Mouse (Mus musculus) A20 (cell line): Measurements from ENCODE around the gene Odf4.
"Not testable (repeated sequence)": the region's sequence is repeated elsewhere in the genome, so short reads cannot be mapped to it uniquely, and the experiment has no call there.

Source experiments
- DNase-seq: peaks from one replicate; pipeline ENCODE4 v3.0.0-alpha.2; 2011; ENCODE audit warnings: low read depth, low spot score

Odf4 gene

DNA sequence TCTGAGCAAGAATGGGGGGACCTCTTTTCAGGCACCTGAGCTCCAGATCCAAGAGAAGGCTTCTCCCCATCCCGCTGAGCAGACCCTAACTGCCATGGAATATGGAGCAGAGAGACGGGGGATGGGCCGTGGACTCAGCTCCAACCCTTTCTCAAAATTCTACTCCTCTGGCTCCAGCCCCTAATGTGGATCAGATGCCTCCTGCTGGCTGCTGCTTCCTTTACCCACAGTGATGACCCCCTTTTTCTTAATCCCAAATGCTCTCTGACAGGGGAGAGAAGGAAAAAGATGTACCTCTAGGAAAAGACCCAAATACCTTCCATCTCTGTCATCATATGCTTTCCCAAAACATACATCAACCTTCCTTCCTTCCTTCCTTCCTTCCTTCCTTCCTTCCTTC, at the start of gene Odf4:
Gene Odf4, minus strand, starts transcription at position 101 of the 400 bp plus-strand sequence.
- DNase-seq = no peak

DNA sequence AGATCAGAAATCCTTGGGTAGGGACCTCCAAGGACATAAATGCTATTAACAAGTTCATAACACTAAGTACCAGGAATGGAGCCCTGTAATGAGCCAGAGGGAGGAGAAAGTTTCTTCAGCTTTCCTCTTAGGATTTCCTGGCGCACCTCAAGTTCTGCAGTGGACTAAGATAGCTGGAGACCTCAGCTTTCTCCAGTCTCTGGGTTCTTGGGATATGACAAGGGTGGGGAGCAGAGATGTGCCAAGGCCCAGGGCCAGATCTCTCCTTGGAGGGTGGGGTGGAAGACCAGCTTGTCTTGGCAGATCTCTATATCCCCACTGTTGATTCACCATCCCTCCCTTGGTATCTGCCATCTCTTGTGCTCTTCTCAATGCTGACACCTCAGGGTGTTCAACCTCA, 48.7 kb upstream of the Odf4 start:
- no peak for DNase-seq

DNA sequence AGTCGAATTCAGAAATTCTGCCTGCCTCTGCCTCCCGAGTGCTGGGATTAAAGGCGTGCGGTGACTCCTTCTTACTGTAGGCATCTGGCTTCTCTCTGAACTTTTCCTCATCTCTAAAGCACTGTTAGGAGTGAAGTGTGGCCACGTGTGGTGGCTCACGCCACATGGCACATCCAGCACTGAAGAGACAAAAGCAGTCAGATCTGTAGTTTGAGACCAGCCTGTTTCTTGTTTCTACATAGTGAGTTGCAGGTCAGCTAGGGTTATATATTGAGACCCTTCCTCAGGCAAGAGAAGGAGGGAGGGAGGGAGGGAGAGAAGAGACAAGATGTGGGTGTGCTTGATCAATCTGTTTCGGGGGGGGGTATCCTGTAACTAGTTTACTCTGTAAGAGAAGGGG, 48.2 kb upstream of the Odf4 start, which contains the start of gene Rangrf:
Gene Rangrf, minus strand, starts transcription at position 101 of the 400 bp plus-strand sequence.
- no peak for DNase-seq

DNA sequence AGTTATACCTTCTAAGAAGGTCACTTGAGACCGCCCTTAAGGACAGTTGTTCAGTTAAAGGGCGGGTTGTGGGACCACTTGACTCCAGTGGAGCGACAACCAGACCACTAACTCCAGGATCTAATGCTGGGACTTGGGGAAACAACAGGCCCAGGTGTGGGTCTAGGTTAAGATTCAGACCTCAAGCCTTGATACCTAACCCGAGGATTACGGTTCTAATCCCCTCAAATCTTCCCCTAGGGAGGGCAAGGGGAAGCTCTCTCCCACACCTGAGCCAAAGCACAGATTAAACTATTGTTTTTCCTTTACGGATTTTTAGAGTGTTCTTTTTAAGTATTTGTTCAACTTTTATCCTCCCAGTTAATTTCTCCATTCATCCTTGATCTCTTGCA, 47.2 kb upstream of the Odf4 start:
- no peak for DNase-seq

DNA sequence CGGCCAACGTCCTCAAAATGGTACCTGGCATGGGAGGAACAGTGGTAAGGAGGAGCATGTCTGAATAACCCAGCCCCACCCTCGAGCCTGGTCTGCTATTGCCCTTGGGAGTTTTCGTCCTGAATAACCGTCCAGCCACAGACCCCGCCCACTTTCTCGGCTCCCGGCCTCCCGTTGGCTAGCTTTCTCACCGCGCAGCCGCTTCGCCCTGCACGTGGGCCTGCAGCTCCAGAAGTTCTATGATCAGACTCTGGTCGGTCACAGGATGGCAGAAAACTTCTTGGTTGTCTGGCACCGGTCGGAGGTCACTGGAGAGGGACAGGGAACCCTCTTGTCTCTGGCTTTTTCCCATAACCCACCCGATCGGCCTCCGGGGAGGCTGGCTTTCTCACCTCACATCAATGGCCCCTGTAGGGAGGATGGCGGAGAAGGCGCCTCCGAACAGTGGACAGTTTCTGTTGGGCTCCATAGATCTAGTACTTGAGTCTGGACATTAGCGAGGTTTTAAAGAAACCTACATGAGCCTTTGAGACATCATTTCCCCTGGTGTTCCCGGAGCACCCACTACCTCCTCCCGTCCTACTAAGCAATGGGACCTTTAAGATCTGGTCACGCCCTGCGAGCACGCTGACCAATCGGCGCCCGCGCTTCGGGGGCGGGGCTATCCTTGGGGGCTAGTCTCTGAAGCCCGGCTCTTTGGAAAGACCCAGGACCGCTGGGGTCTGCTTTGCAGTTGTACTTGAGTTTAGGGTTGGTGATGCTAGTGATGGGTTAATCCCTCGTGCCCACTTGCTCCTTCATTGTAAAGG, 46.6 kb upstream of the Odf4 start:
- DNase-seq = peak; percentile 87

DNA sequence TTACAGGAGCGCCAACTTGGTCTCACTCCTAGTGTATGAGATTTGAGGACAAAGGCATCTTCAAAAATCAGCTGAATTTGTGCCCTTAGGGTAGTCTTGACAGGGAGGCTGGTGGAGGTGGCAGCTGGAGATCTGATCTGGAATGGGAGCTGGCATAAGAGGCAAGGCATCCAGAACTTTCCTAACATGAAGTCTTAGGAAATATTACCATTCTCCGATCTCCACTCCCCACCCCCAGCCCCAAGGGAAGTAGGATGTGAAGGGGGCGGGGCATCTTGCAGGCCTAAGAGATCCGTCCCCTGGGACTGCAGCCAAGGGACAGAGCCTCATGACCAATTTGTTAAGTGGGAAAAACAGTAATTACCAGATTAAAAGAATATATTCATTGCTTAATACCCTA, 43.4 kb upstream of the Odf4 start:
- DNase-seq = no peak

DNA sequence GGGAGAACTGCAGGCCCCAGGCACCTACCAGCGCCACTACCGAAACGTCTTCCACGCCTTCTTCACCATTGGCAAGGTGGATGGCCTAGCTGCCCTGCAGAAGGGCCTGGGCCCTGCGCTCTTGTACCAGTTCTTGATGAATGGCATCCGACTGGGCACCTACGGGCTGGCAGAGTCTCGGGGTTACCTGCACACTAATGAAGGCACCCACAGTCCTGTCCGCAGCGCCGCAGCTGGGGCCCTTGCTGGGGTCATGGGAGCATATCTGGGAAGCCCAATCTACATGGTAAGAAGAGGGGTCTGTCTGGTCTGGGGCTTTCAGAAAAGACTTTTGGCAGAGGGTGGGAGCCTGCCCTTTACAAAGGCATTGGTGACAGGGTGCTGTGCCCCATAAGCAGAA, 41.9 kb upstream of the Odf4 start:
- DNase-seq = no peak

DNA sequence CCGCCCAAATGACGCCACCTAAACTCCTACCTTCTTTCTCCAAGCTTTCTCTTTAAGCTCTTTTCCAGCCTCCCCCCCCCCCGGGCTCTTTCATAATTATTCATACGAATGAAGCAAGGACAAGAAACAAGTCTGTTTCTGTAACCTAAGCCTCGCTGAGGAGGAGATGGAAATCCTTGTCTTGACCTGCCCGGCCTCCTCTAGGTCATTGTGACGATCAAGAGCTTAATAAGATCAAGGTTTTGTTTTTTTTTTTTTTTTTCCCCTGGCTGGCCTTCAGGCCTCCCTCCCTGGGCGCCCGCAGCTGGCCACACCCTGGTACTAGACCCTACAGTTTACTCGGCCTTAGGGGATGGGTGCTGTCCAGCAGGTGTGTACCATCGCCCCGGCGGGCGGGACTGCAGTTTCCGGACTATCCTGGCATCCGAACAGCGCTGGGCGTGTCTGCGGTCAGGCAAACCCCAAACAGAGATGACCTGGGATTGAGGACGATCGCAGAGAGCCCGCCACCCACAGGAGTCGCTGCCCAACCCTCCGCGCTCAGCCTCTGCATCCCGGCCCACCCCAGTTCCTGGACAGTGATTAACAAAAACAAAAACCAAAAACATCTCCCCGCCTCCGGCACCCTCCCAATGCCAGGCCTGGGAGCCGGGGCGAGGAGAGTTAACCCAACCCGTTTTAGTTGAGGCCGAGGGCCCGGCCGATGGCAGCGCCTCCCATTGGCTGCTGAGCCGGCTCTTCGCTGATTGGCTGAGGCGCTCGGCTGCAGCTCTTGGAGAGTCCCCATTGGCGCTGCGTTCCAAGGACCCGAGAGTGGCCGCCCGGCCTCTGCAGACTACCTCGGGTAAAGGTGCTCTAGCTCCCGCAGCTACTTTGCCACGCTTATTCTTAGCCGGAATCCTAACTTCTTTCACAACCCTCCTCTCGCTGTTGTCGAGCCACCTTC, 40.7 kb upstream of the Odf4 start, which contains the start of gene Slc25a35:
Gene Slc25a35, plus strand, starts transcription at position 795 of the 946 bp plus-strand sequence.
- DNase-seq = peak; percentile 93

DNA sequence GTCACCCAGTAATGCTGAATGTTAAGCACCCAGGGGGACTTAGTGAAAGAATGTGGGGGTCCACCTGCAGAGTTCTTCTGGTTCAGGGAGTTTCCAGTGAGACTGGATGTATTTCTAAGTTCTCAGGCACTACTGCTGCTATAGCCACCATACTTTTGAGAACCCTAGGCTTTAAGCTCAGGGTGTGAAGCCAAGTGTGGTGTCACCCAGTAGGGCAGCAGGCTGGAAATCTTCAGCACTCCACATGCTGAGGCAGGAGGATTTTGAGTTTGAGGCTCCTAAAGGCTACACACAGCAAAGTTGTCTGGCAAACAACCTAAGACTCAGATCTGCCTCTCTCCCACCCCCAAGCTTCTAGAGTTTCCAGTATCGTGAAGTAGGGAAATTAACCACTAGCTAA, 39.7 kb upstream of the Odf4 start:
- peak; percentile 31 for DNase-seq

DNA sequence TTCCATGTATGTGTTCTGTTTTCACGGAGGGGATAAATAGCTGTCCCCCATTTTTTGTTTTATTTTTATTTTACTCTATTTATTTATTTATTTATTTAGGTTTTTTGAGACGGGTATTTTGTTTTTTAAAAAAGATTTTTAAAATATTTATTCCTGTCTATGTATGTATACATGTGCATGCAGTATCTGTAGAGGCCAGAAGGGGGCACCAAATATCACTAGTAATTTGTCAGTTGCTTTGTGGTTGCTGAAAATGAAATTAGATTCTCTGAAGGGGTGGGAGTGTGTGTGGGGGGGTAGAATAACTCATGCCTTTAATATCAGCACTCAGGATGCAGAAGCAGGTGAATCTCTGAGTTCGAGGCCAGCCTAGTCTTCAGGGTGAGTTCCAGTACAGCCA, 39.0 kb upstream of the Odf4 start:
- peak; percentile 80 for DNase-seq

DNA sequence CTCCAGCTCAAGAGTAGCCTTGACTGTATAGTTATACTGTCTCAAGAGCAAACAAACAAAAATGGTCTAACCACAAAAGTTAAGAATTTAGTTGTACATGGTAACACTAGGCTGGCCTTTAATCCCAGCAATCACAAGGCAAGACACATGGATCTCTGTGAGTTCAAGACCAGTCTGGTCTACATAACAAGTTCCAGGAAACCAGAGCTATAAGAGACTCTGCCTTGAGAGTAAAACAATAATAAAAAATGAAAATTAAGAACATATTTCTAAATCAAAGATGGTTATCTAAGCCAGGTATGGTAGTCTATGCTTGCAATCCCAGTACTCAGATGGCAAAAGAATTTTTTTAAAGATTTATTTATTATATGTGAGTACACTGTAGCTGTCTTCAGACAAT, 38.2 kb upstream of the Odf4 start:
- DNase-seq = no peak

DNA sequence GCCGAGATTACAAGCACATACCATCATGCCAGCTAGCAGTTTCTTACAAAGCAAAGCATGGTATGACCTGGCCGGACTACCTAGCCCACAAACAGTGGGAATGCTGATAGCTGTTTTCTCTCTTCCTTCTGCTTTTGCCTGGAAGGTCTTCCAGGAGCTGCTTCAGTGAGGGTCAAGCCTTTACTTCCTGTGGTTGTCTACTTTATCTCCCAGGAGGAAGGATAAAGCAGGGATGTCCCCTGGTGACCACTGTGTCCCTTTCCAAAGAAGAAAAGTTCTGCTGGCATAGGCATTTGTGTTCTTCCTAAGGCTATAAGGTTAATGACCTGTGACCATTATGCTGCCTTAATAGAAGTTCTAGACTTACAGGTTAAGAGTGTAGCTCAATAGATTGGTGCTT, 36.5 kb upstream of the Odf4 start:
- DNase-seq = no peak

DNA sequence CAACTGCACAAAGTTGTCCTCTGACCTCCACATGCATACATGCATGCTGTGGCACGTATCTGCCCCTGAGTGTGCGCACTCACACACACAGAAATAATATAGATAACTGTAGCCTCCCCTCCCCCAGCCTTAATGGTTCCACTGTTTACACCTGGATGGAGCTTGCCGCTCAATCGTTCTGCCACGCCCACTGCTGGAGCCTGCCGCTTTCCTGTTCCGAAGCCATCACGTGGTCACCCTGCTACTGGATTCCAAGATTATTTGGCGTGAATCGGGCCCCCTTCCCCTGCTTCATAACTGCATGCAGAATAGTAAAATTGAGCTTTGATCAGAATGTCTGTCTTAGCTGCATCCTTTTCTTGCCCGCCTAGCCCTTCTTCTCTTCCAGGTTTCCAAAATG, 35.3 kb upstream of the Odf4 start:
- DNase-seq = not testable (repeated sequence)

DNA sequence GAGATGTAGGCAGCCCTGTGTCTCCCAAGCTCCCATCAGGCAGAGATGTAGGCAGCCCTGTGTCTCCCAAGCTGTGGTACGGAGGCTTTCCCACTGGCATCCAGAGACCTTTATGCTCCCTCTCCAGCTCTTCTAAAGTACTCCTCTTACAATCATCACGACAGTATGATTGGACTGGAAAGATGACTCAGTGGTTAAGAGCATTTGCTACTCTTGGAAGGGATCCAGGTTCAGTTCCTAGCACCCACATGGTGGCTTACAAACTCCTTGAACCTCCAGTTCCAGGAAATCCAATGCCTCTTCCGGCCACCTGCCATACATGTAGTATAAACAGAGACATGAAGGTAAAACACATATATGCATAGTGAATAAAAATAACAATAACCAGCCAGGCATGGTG, 34.7 kb upstream of the Odf4 start:
- no peak for DNase-seq

DNA sequence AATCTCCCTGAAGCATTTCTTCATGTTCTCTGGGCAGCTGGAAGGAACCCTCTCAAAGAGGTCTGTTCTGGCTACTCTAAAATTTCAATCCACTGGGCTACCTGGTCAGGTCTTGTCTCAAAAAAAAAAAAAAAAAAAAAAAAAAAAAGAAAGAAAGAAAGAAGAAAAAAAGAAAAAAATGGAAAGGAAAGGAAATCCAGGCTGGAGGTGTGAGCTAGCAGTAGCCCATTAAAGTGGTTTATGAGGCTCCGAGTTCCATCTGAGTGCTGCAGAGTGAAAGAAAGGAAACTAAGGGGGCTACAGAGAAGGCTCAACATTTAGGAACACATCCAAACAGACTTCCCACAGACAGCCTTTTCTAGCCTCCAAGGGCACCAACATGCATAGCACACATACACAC, 31.1 kb upstream of the Odf4 start:
- DNase-seq = no peak

DNA sequence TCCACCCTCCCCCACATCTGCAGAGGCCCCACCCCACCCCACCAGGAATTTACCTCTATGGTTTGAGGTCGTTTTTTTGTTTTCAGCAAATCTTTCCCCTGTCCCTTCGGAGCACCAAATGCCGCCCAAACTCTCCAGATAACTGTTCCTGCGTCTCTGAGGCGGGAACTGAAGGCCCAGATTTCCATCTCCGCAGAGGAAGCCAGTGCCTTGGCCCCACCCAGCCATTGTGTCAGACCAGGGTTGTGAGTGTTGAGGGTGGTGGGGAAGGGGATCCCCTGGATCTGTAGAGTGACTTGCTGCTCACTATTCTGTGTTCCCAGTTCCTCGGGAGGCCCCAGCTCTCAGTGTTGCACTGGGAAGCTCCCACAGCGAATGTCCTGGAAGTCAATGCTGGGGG, 30.4 kb upstream of the Odf4 start, which contains the start of gene Arhgef15:
Gene Arhgef15, minus strand, starts transcription at position 173 of the 400 bp plus-strand sequence.
- DNase-seq = no peak

DNA sequence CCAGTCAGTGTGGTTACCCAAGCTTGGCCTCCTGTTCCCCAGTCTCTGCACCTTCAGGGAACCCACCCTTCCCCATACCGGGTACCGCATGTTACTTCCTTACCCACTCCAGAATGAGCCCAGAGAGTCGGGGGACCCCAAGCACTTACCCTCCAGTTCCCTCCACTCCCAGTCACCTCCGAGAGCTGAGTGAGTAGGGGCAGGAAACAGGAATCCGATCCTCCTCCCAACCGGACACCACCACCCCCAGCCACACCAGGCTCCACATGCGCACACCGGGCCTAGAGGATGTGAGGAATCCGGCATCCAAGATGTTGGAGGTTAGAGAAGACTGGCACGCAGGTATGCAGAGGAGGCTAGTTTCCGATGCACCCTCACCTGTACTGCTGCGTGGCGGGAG, 29.8 kb upstream of the Odf4 start:
- no peak for DNase-seq

DNA sequence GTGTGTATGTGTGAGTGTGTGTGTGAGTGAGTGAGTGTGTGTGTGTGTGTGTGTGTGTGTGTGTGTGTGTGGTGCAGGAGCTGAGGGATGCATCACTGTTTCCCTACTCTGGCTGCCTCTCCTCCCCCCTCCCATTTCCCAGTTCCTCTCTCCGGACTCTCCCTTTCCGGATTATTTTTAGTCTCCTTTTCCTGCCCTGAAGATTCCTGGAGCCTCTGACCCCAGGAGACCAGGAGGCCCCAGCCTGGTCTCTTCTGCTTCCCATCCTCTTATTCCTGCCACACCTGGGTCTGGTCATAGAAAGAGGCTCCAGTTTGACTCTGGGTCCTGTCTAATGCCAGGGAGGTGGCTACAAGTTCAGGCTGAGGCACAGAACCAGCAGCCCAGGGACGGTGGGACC, 29.2 kb upstream of the Odf4 start:
- no peak for DNase-seq

DNA sequence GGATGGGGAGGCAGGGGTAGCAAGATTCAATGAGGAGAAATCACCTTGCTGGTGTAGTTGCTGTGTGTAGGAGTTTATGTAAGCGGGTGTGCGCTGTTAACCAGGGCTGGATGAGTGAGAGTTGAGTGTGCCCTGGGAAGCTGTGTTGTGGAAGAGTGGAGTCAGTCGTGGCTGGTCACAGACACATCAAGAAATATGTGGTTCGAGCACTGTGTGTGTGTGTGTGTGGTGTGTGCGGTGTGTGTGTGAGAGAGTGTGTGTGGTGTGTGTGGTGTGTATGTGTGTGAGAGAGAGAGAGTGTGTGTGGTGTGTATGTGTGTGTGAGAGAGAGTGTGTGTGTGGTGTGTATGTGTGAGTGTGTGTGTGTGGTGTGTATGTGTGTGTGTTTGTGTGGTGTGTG, 28.6 kb upstream of the Odf4 start:
- DNase-seq = no peak

DNA sequence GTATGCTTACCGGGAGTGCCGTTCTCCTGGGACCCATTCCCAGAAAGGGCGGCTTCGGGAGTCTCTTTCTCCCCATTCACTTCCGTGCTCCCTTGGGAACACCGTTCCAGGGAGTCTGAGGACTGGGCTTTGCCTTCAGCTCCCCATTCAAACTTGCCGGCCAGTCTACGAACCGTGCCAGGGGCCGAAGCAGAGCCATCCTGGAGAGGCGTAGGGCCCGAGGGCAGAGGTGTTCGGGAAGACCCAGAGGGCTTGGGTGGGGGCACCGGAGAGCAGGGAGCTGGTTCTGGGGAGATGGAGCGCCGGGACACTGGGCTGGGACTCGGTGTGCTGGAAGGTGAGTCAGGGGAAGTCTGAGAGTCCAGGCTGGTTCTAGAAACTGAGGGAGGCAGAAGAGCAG, 27.5 kb upstream of the Odf4 start:
- DNase-seq = no peak

DNA sequence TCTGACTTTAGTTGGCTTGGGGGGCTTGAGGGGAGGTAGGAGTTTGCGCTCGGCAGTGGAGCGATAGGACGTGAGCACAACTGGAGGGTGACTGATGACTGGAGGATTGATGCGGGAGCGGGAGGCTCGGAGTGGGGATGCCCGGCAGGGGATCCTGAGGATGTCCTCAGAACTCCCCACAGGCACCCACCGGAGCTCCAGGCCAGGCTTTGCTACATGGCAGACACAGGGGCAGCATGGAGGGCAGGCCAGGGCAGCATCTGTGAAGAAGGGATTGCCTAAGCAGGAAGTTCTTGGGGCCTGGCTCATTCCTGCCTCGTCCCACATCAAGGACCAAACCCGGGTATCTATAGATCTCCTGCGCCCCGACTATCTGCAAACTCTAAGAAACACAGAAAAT, 27.0 kb upstream of the Odf4 start:
- no peak for DNase-seq

DNA sequence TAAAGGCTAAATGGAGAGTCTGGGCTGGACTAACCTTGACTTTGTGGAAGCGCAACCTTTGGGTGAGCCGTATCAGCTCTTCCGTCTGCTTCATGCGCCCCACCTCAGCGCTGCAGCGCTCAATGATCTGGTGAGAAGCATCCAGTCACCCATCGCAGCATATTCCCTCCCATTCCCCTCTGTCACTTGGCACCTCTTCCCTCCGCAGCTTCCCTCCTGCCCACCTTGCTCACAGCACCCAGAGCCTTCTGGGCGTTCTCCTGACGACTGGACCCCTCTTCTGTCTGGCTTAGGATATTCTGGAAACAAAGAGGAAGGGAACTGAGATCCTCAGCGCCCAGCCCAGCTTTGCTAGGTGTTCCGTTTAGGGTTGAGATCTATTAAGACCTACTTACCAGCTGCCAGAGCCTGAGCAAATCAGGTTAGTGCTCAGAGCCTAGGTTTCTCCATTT, 20.7 kb upstream of the Odf4 start:
- DNase-seq = no peak
